Mouse (Mus musculus) cortical plate, adult 2 months (tissue): ENCODE measurements around the gene Syt16. TPM values are rescaled to one million over a fixed set of nuclear protein-coding genes. Genes with fewer than 3 reads are reported as not detected.
A peak's percentile ranks its signal among the peaks of the same experiment; 100 is the strongest.

Experiments used
- H3K27ac ChIP-seq: fragments of 200-500 bp; 2 replicates; pipeline ENCODE4 v1.5.1; 2012; ENCODE audit warnings: low read length, control low read depth, inconsistent platforms; ENCODE audit not compliant: insufficient read depth
- H3K4me1 ChIP-seq: fragments of 200-500 bp; 2 replicates; pipeline ENCODE4 v1.6.1; 2011; ENCODE audit warnings: low read length; ENCODE audit not compliant: control insufficient read depth, insufficient read depth
- H3K4me3 ChIP-seq: fragments of 200-500 bp; 2 replicates; pipeline ENCODE4 v1.5.1; 2011; ENCODE audit warnings: mild to moderate bottlenecking, low read length, control low read depth; ENCODE audit not compliant: insufficient read depth
- CTCF ChIP-seq: fragments of 200-500 bp; IDR thresholded peaks from 2 replicates; pipeline ENCODE4 v1.5.1; 2011; ENCODE audit warnings: mild to moderate bottlenecking, control low read depth, low read length; ENCODE audit not compliant: insufficient read depth; ENCODE audit errors: extremely low read depth
- POLR2A ChIP-seq: fragments of 200-500 bp; IDR thresholded peaks from 2 replicates; pipeline ENCODE4 v1.6.1; 2011; ENCODE audit warnings: mild to moderate bottlenecking, low read length, control low read depth; ENCODE audit not compliant: insufficient read depth; ENCODE audit errors: extremely low read depth
- polyA plus RNA-seq: library from polyadenylated mRNA; depleted of rRNA; stranded (reverse); fragments of >200 nt; gene quantifications from 2 replicates; pipeline ENCODE4 v1.2.3, GENCODE M21; 2012

The Syt16 gene
- polyA plus RNA-seq, 1 experiment: 64.3 TPM

- H3K4me1 ChIP-seq: no peaks in the 10 kb centered on the region; the same call in 1 of the 2 replicates
- no peak overlapping the region for H3K27ac ChIP-seq
- H3K4me3 ChIP-seq: no peak overlapping the region
- TF ChIP-seq CTCF (no peak), POLR2A (no peak)
Measured at GRCm38 (mm10) chr12:74282846-74283245, 285.4 kb downstream of the Syt16 start.

GRCm38 (mm10) chr12:74284020-74284684 lies 286.7 kb downstream of the Syt16 start:
- Histone ChIP-seq H3K4me3 (peak overlapping the region; percentile 60), H3K27ac (0 out of 2 replicates have a peak overlapping the region, but pooled peaks have one; percentile 3), H3K4me1 (no peaks in the 10 kb centered on the region; the same call in 1 of the 2 replicates)
- TF ChIP-seq POLR2A (peak; percentile 86), CTCF (peak; percentile 49)

- TF ChIP-seq POLR2A (peak; percentile 63), CTCF (no peak)
- Histone ChIP-seq H3K4me1 (no peaks in the 10 kb centered on the region; the same call in 1 of the 2 replicates), H3K27ac (0 out of 2 replicates have a peak overlapping the region, but pooled peaks have one; percentile 3), H3K4me3 (peak overlapping the region; percentile 60)
Measured at GRCm38 (mm10) chr12:74284685-74285054, 287.2 kb downstream of the Syt16 start.

DNA sequence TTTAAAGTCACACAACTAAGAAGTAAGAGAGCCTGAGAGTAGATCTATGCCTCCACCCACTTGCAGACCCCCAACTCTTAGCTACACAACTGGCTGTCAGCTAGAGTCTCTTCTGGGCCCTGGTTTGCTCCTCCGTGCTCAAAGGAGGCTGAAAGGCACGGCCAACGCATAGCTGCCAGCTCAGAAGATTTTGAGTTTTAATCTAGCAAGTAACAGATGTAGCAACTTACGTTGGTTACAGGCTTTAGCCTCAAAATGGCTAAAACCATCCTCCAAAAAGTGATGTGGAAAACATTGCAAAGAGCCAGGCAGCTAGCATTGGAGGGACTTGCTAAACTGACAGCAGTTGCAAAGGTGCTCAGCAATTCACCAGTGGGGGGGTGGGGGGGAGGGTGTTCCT lies 293.5 kb downstream of the Syt16 start:
- peak overlapping the region; percentile 78; the same call in 1 of the 2 replicates for H3K27ac ChIP-seq
- TF ChIP-seq POLR2A: no peak
- TF ChIP-seq CTCF: no peak

DNA sequence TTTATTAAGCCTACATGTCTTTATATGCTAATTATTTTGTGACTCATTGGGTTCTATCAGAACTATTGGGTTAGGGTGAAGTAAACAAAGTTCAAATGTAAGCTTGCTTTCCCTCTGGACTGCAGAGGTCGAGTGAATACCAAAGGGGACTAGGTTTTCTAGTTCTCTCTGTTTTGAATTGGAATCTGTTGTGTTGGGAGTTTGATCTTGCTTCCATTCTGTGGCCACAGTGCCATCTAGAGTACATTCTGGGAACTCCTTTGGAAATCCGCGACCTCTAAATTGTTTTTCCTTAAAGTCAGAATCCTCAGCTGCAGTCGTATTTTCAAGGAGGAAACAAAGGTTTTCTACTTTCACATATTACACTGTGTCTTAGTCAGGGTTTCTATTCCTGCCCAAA lies 296.2 kb downstream of the Syt16 start:
- Histone ChIP-seq H3K27ac (no peak overlapping the region), H3K4me3 (no peak overlapping the region), H3K4me1 (peaks cover 6% of the 10 kb centered on the region; the same call in 1 of the 2 replicates)
- TF ChIP-seq CTCF (peak; percentile 62), POLR2A (no peak)

More for the DNA sequence above, 293.5 kb downstream of the Syt16 start:
- H3K4me1 ChIP-seq: peaks cover 6% of the 10 kb centered on the region; the same call in 1 of the 2 replicates
- H3K4me3 ChIP-seq: no peak overlapping the region

DNA sequence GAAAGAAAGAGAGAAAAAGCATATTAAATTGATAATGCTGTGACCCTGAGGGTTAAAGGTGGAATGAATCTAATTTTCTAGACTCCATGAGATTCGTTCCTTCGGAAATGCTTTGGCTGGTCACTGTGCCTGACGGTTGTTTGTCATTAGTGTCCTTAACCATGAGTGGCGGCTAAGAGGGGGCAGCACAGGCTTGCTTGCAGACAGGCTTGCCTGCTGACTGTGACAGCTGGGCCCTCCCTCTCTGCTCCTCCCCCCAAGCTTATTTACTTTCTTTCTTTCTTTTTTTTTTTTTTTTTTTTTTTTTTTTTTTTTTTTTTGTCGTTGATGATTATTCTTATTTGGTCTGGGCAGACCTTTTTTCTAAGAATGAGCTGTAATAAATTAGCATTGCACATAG lies 298.9 kb downstream of the Syt16 start:
- H3K27ac ChIP-seq: no peak overlapping the region
- TF ChIP-seq POLR2A (no peak), CTCF (no peak)
- H3K4me3 ChIP-seq: no peak overlapping the region
- peaks cover 4% of the 10 kb centered on the region; the same call in 1 of the 2 replicates for H3K4me1 ChIP-seq

- Histone ChIP-seq H3K4me1 (peaks cover 4% of the 10 kb centered on the region; the same call in 1 of the 2 replicates), H3K27ac (no peak overlapping the region), H3K4me3 (no peak overlapping the region)
- no peak for TF ChIP-seq POLR2A
- no peak for TF ChIP-seq CTCF
Measured at GRCm38 (mm10) chr12:74301559-74301958, 304.1 kb downstream of the Syt16 start.

DNA sequence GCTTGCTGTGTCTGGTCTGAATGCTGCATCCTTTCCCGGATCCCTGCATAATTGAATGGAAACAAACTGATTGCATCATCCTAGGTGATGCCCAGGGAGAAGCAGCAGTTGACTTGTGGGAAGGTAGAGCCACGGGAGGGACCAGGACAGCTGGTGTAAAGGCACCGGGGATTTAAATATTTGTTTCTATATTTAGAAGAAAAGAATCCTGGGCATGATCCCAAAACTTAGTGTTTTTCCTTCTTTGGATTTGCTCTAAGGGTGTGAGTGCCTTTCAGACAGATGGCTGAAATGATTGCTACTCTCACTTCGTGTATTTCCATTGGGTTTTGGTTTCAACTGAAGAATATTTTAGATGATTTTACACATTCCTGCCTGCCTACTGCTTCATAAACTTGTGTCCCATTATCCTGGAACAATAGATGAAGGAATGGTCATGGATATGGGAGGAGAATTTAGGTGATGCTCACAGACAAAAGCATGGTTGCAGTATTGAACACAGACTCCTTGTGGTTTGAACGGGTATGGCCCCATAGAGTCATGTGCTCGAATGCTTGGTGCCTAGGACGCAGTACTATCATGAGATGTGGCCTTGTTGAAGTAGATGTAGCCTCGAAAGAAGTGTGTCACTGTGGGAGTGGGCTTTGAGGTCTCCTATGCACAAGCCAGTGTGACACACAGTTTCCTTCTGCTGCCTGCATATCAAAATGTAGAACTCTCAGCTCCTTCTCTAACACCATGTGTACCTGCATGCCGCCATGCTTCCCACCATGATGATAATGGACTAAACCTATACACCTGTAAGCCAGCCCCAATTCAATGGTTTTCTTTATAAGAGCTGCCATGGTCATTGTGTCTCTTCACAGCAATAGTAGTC lies 306.2 kb downstream of the Syt16 start:
- Histone ChIP-seq H3K4me3 (no peak overlapping the region), H3K4me1 (peaks cover 4% of the 10 kb centered on the region; the same call in 1 of the 2 replicates), H3K27ac (no peak overlapping the region)
- no peak for TF ChIP-seq CTCF
- TF ChIP-seq POLR2A: no peak

DNA sequence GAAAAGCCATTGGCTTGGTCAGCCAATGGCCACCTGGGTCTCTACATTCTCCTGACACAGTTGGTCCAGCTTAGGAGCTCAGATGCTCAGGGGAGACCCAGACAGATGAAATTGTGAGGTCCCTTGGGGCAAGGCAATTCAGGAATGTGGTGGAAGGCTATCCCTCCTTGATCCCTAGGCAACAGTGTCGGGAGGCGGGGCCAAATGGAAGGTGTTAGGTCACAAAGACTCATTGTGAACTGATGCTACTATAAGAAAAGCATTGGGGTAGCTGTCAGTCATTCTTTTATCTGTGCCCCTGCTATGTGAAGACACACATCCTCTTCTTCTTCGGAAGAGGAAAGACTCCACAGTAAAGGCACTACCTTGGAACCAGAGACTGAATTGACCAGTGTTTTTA lies 315.1 kb downstream of the Syt16 start:
- no peak overlapping the region for H3K4me3 ChIP-seq
- H3K27ac ChIP-seq: no peak overlapping the region
- TF ChIP-seq POLR2A: no peak
- no peak for TF ChIP-seq CTCF
- H3K4me1 ChIP-seq: 0 out of 2 replicates have a peak, but pooled peaks cover 1% of the 10 kb centered on the region
